Mouse (Mus musculus): ENCODE results near the gene Gltp. TPM values are rescaled to one million over a fixed set of nuclear protein-coding genes. Genes with fewer than 3 reads are reported as not detected.

Gene Gltp
- polyA plus RNA-seq, 1 experiment, result 327 TPM

- Histone ChIP-seq H3K36me3 (ENCODE audit: control insufficient read depth, insufficient read depth, low read length) (peaks cover 55% of the 10 kb centered on the region), H3K4me1 (ENCODE audit: control insufficient read depth, insufficient read depth, insufficient read length, low read length) (no peaks in the 10 kb centered on the region), H3K27ac (ENCODE audit: insufficient read depth, low read depth, low read length) (no peak overlapping the region), H3K27me3 (ENCODE audit: control insufficient read depth, insufficient read depth, low read length) (no peaks in the 10 kb centered on the region), H3K4me3 (ENCODE audit: low read depth, low read length) (no peak overlapping the region)
- WGBS, result 82% methylated on average over 8 of the region's 8 CpGs
- TF ChIP-seq CTCF (IDR thresholded peaks at IDR 0.05; ENCODE audit: extremely low read depth, insufficient read length, insufficient replicate concordance, low read depth, low read length), result no peak
- no peak for TF ChIP-seq POLR2A (IDR thresholded peaks at IDR 0.05; ENCODE audit: low read depth, low read length)
Observed at GRCm38 (mm10) chr5:114674594-114674993, 16.2 kb downstream of the Gltp start.

DNA sequence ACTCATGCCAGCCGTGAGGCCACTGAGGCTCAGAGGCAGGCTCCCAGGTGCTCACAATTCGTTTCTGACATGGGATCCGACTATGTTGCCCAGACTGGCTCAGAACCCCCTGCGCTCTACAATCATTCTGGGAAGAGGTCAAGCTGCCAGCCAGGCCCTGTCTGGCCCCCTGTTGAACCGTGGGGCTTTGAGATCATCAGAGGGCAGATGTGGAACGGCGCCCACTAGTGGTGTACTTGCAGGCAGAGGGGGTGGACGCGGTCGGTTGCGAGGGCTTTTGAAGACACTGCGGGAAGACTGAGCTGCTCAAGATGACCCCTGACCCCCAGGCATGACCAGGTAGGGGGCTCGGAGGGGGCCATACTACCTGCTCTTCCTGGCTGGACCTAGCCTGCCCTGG, 17.7 kb downstream of the Gltp start:
- Histone ChIP-seq H3K27ac (ENCODE audit: insufficient read depth, low read depth, low read length) (no peak overlapping the region), H3K36me3 (ENCODE audit: control insufficient read depth, insufficient read depth, low read length) (peaks cover 57% of the 10 kb centered on the region), H3K27me3 (ENCODE audit: control insufficient read depth, insufficient read depth, low read length) (no peaks in the 10 kb centered on the region), H3K4me1 (ENCODE audit: control insufficient read depth, insufficient read depth, insufficient read length, low read length) (no peaks in the 10 kb centered on the region), H3K4me3 (ENCODE audit: low read depth, low read length) (no peak overlapping the region)
- 89% methylated on average over 13 of the region's 13 CpGs for WGBS
- no peak for TF ChIP-seq CTCF (IDR thresholded peaks at IDR 0.05; ENCODE audit: extremely low read depth, insufficient read length, insufficient replicate concordance, low read depth, low read length)
- TF ChIP-seq POLR2A (IDR thresholded peaks at IDR 0.05; ENCODE audit: low read depth, low read length), result no peak

DNA sequence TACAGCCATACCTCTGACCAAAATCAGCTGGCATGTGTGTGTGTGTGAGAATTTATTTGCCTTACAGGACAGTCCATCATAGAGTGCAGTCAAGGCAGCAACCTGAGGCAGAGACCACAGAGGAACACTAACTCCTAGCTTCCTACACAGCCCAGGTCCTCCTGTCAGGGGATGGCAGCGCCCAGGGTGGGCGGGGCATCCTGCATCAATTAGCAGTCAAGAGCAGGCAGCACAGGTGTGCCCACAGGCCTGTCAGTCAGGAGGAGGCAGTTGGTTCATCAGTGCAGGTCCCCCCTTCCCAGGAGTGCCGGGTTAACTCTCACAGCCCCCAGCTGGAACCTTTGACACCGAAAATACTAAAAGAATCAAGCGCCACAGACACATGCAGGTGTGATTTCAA, 21.8 kb downstream of the Gltp start:
- Histone ChIP-seq H3K4me3 (ENCODE audit: low read depth, low read length) (no peak overlapping the region), H3K36me3 (ENCODE audit: control insufficient read depth, insufficient read depth, low read length) (peaks cover 24% of the 10 kb centered on the region), H3K4me1 (ENCODE audit: control insufficient read depth, insufficient read depth, insufficient read length, low read length) (no peaks in the 10 kb centered on the region), H3K27ac (ENCODE audit: insufficient read depth, low read depth, low read length) (no peak overlapping the region), H3K27me3 (ENCODE audit: control insufficient read depth, insufficient read depth, low read length) (no peaks in the 10 kb centered on the region)
- WGBS, result 90% methylated on average over 5 of the region's 5 CpGs
- no peak for TF ChIP-seq CTCF (IDR thresholded peaks at IDR 0.05; ENCODE audit: extremely low read depth, insufficient read length, insufficient replicate concordance, low read depth, low read length)
- TF ChIP-seq POLR2A (IDR thresholded peaks at IDR 0.05; ENCODE audit: low read depth, low read length), result no peak

- peaks cover 11% of the 10 kb centered on the region for H3K36me3 ChIP-seq (ENCODE audit: control insufficient read depth, insufficient read depth, low read length)
- WGBS, result 1% methylated on average over 36 of the region's 36 CpGs
- peak overlapping the region; percentile 45 for H3K4me3 ChIP-seq (ENCODE audit: low read depth, low read length)
- H3K27me3 ChIP-seq (ENCODE audit: control insufficient read depth, insufficient read depth, low read length), result no peaks in the 10 kb centered on the region
- H3K4me1 ChIP-seq (ENCODE audit: control insufficient read depth, insufficient read depth, insufficient read length, low read length), result no peaks in the 10 kb centered on the region
- H3K27ac ChIP-seq (ENCODE audit: insufficient read depth, low read depth, low read length), result peak overlapping the region; percentile 36; the same call in 1 of the 2 replicates
- TF ChIP-seq POLR2A (IDR thresholded peaks at IDR 0.05; ENCODE audit: low read depth, low read length) (peak; percentile 75), CTCF (IDR thresholded peaks at IDR 0.05; ENCODE audit: extremely low read depth, insufficient read length, insufficient replicate concordance, low read depth, low read length) (peak; percentile 100)
Observed at GRCm38 (mm10) chr5:114667228-114667856, 23.4 kb downstream of the Gltp start.

GRCm38 (mm10) chr5:114666659-114667058, 24.1 kb downstream of the Gltp start:
- H3K4me1 ChIP-seq (ENCODE audit: control insufficient read depth, insufficient read depth, insufficient read length, low read length), result no peaks in the 10 kb centered on the region
- 69% methylated on average over 1 of the region's 1 CpGs for WGBS
- peaks cover 11% of the 10 kb centered on the region for H3K36me3 ChIP-seq (ENCODE audit: control insufficient read depth, insufficient read depth, low read length)
- no peak overlapping the region for H3K27ac ChIP-seq (ENCODE audit: insufficient read depth, low read depth, low read length)
- TF ChIP-seq CTCF (IDR thresholded peaks at IDR 0.05; ENCODE audit: extremely low read depth, insufficient read length, insufficient replicate concordance, low read depth, low read length), result no peak
- TF ChIP-seq POLR2A (IDR thresholded peaks at IDR 0.05; ENCODE audit: low read depth, low read length), result no peak
- no peaks in the 10 kb centered on the region for H3K27me3 ChIP-seq (ENCODE audit: control insufficient read depth, insufficient read depth, low read length)
- no peak overlapping the region for H3K4me3 ChIP-seq (ENCODE audit: low read depth, low read length)

DNA sequence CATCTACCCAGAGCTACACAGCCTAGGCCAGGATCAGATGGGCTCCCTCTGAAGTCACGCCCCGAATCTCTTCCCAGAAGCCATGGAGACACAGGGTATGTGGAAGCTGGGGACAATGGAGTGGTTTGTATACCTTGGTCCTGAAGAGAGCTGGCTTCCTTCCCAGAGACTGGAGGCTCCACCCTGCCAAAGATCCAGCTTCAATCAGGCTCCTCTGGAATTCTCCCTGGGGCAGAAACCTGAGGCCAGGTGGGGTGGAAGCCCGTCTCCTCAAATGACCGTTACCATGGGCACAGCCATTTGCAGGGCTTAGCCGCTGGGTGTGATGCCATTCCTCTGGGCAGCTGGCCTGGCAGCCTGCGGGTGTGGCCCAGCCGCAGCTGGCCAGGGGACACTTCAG, 26.0 kb downstream of the Gltp start:
- no peak overlapping the region for H3K4me3 ChIP-seq (ENCODE audit: low read depth, low read length)
- H3K27ac ChIP-seq (ENCODE audit: insufficient read depth, low read depth, low read length), result no peak overlapping the region
- no peaks in the 10 kb centered on the region for H3K27me3 ChIP-seq (ENCODE audit: control insufficient read depth, insufficient read depth, low read length)
- TF ChIP-seq CTCF (IDR thresholded peaks at IDR 0.05; ENCODE audit: extremely low read depth, insufficient read length, insufficient replicate concordance, low read depth, low read length), result no peak
- TF ChIP-seq POLR2A (IDR thresholded peaks at IDR 0.05; ENCODE audit: low read depth, low read length), result no peak
- H3K4me1 ChIP-seq (ENCODE audit: control insufficient read depth, insufficient read depth, insufficient read length, low read length), result no peaks in the 10 kb centered on the region
- H3K36me3 ChIP-seq (ENCODE audit: control insufficient read depth, insufficient read depth, low read length), result peaks cover 4% of the 10 kb centered on the region
- 44% methylated on average over 7 of the region's 7 CpGs for WGBS

- H3K4me3 ChIP-seq (ENCODE audit: low read depth, low read length), result no peak overlapping the region
- TF ChIP-seq POLR2A (IDR thresholded peaks at IDR 0.05; ENCODE audit: low read depth, low read length) (no peak), CTCF (IDR thresholded peaks at IDR 0.05; ENCODE audit: extremely low read depth, insufficient read length, insufficient replicate concordance, low read depth, low read length) (no peak)
- H3K4me1 ChIP-seq (ENCODE audit: control insufficient read depth, insufficient read depth, insufficient read length, low read length), result no peaks in the 10 kb centered on the region
- WGBS, result 76% methylated on average over 4 of the region's 4 CpGs
- H3K36me3 ChIP-seq (ENCODE audit: control insufficient read depth, insufficient read depth, low read length), result peaks cover 2% of the 10 kb centered on the region; the same call in 1 of the 2 replicates
- H3K27me3 ChIP-seq (ENCODE audit: control insufficient read depth, insufficient read depth, low read length), result no peaks in the 10 kb centered on the region
- no peak overlapping the region for H3K27ac ChIP-seq (ENCODE audit: insufficient read depth, low read depth, low read length)
Observed at GRCm38 (mm10) chr5:114664139-114664538, 26.6 kb downstream of the Gltp start.
